Mouse (Mus musculus): ENCODE results near the gene Slc8a1. TPM values are rescaled to one million over a fixed set of nuclear protein-coding genes. Genes with fewer than 3 reads are reported as not detected.

The Slc8a1 gene
- polyA plus RNA-seq, 1 experiment from 2014 or later, result 144 TPM

- H3K4me3 ChIP-seq (ENCODE audit: control insufficient read depth in 1 of 2, insufficient read depth in 1 of 2, low read depth in 1 of 2, low read length in 2 of 2), result no peak overlapping the region
- H3K9ac ChIP-seq (ENCODE audit: low read length), result no peak overlapping the region
- H3K27me3 ChIP-seq (ENCODE audit: control insufficient read depth, insufficient read depth, low read length), result no peaks in the 10 kb centered on the region
- no peak overlapping the region for H3K4me2 ChIP-seq (ENCODE audit: low read length)
- H3K36me3 ChIP-seq (ENCODE audit: control insufficient read depth, insufficient read depth, low read length), result peaks cover 42% of the 10 kb centered on the region
- no peak for ATAC-seq (ENCODE audit: insufficient number of reproducible peaks, insufficient read depth, low FRiP score, low read depth)
- WGBS, result 68% methylated on average over 2 of the region's 2 CpGs
- no peaks in the 10 kb centered on the region for H3K9me3 ChIP-seq (ENCODE audit: control insufficient read depth, low read length)
- peaks cover 6 to 48% of the 10 kb centered on the region in 2 experiments for H3K4me1 ChIP-seq (ENCODE audit: control insufficient read depth in 2 of 2, insufficient read depth in 2 of 2, low read length in 2 of 2)
- H3K27ac ChIP-seq (replicated peaks in 1 of 2; ENCODE audit: control insufficient read depth in 1 of 2, insufficient read depth in 1 of 2, low read depth in 2 of 2, low read length in 2 of 2), result 0 out of 4 replicates have a peak overlapping the region, but pooled peaks of 1 of the 2 experiments have one; percentile 24
Observed at GRCm38 (mm10) chr17:81654548-81654947, 83.6 kb downstream of the Slc8a1 start.

GRCm38 (mm10) chr17:81652958-81653357, 85.2 kb downstream of the Slc8a1 start:
- 32% methylated on average over 1 of the region's 1 CpGs for WGBS
- Histone ChIP-seq H3K27ac (replicated peaks in 1 of 2; ENCODE audit: control insufficient read depth in 1 of 2, insufficient read depth in 1 of 2, low read depth in 2 of 2, low read length in 2 of 2) (no peak overlapping the region), H3K9ac (ENCODE audit: low read length) (no peak overlapping the region), H3K4me3 (ENCODE audit: control insufficient read depth in 1 of 2, insufficient read depth in 1 of 2, low read depth in 1 of 2, low read length in 2 of 2) (no peak overlapping the region), H3K27me3 (ENCODE audit: control insufficient read depth, insufficient read depth, low read length) (no peaks in the 10 kb centered on the region), H3K4me2 (ENCODE audit: low read length) (no peak overlapping the region), H3K36me3 (ENCODE audit: control insufficient read depth, insufficient read depth, low read length) (peaks cover 57% of the 10 kb centered on the region), H3K4me1 (ENCODE audit: control insufficient read depth in 2 of 2, insufficient read depth in 2 of 2, low read length in 2 of 2) (peaks cover 6 to 48% of the 10 kb centered on the region in 2 experiments), H3K9me3 (ENCODE audit: control insufficient read depth, low read length) (no peaks in the 10 kb centered on the region)
- ATAC-seq (ENCODE audit: insufficient number of reproducible peaks, insufficient read depth, low FRiP score, low read depth), result no peak

DNA sequence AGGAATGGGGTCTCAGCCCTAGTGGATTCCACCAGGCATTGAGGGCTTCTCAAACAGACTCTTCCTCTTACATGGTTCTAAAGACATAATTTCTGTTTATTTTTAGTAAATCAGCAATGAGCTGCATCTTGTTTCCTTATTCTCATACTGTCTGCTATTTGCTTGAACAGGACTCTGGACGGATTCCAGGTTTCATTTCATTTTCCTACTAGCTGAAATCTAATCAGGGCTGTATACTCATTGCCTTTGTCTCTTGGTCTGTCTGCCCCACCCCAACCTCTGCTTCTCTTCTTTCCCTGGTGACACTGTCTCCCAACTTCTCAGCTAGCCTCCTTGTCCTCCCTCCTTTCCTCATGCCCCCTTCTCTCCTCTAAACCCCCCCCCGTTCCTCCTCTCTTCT, 101.4 kb downstream of the Slc8a1 start:
- peaks cover 39% of the 10 kb centered on the region for H3K36me3 ChIP-seq (ENCODE audit: control insufficient read depth, insufficient read depth, low read length)
- no peak overlapping the region for H3K4me3 ChIP-seq (ENCODE audit: control insufficient read depth in 1 of 2, insufficient read depth in 1 of 2, low read depth in 1 of 2, low read length in 2 of 2)
- H3K4me2 ChIP-seq (ENCODE audit: low read length), result no peak overlapping the region
- 54% methylated on average over 2 of the region's 2 CpGs for WGBS
- peaks cover 9 to 37% of the 10 kb centered on the region in 2 experiments for H3K4me1 ChIP-seq (ENCODE audit: control insufficient read depth in 2 of 2, insufficient read depth in 2 of 2, low read length in 2 of 2)
- H3K9me3 ChIP-seq (ENCODE audit: control insufficient read depth, low read length), result no peaks in the 10 kb centered on the region
- no peak overlapping the region for H3K27ac ChIP-seq (replicated peaks in 1 of 2; ENCODE audit: control insufficient read depth in 1 of 2, insufficient read depth in 1 of 2, low read depth in 2 of 2, low read length in 2 of 2)
- no peaks in the 10 kb centered on the region for H3K27me3 ChIP-seq (ENCODE audit: control insufficient read depth, insufficient read depth, low read length)
- no peak overlapping the region for H3K9ac ChIP-seq (ENCODE audit: low read length)
- ATAC-seq (ENCODE audit: insufficient number of reproducible peaks, insufficient read depth, low FRiP score, low read depth), result no peak

- WGBS, result 52% methylated on average over 2 of the region's 2 CpGs
- Histone ChIP-seq H3K27me3 (ENCODE audit: control insufficient read depth, insufficient read depth, low read length) (no peaks in the 10 kb centered on the region), H3K27ac (replicated peaks in 1 of 2; ENCODE audit: control insufficient read depth in 1 of 2, insufficient read depth in 1 of 2, low read depth in 2 of 2, low read length in 2 of 2) (no peak overlapping the region), H3K9ac (ENCODE audit: low read length) (no peak overlapping the region), H3K4me2 (ENCODE audit: low read length) (no peak overlapping the region), H3K36me3 (ENCODE audit: control insufficient read depth, insufficient read depth, low read length) (peaks cover 19% of the 10 kb centered on the region; the same call in 1 of the 2 replicates), H3K4me1 (ENCODE audit: control insufficient read depth in 2 of 2, insufficient read depth in 2 of 2, low read length in 2 of 2) (peaks cover 3 to 7% of the 10 kb centered on the region in 2 experiments; a peak in 2 of 4 replicates), H3K4me3 (ENCODE audit: control insufficient read depth in 1 of 2, insufficient read depth in 1 of 2, low read depth in 1 of 2, low read length in 2 of 2) (no peak overlapping the region), H3K9me3 (ENCODE audit: control insufficient read depth, low read length) (no peaks in the 10 kb centered on the region)
- ATAC-seq (ENCODE audit: insufficient number of reproducible peaks, insufficient read depth, low FRiP score, low read depth), result no peak
Observed at GRCm38 (mm10) chr17:81630471-81630870, 107.7 kb downstream of the Slc8a1 start.

DNA sequence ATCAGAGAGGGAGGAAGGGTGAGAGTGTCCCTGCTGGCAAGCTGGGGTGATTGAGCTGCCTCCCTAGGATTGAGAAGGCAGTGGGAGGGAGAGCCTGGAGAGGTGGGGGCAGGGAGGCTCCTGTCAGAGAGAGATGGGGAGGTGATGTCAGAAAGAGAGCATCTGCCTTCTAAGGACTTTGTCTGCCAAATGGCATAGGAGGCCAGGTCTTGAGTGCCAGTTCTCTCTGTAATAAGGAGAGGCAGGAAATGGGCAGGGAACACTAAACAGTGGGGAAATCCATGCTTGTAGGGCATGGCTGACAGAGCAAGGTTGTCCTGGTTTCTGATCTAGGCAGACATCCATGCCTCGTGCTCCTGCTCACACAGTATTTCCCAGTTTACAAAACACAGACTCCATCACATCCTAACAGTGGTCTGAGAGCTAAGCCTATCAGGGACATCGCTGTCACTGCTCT, 117.0 kb downstream of the Slc8a1 start:
- no peak overlapping the region for H3K4me3 ChIP-seq (ENCODE audit: control insufficient read depth in 1 of 2, insufficient read depth in 1 of 2, low read depth in 1 of 2, low read length in 2 of 2)
- no peak overlapping the region for H3K9ac ChIP-seq (ENCODE audit: low read length)
- H3K9me3 ChIP-seq (ENCODE audit: control insufficient read depth, low read length), result no peaks in the 10 kb centered on the region; the same call in 1 of the 2 replicates
- H3K27me3 ChIP-seq (ENCODE audit: control insufficient read depth, insufficient read depth, low read length), result no peaks in the 10 kb centered on the region
- WGBS, result 58% methylated on average over 2 of the region's 2 CpGs
- H3K36me3 ChIP-seq (ENCODE audit: control insufficient read depth, insufficient read depth, low read length), result peaks cover 16% of the 10 kb centered on the region
- H3K4me2 ChIP-seq (ENCODE audit: low read length), result no peak overlapping the region
- no peak for ATAC-seq (ENCODE audit: insufficient number of reproducible peaks, insufficient read depth, low FRiP score, low read depth)
- peaks cover 0 to 38% of the 10 kb centered on the region in 2 experiments for H3K4me1 ChIP-seq (ENCODE audit: control insufficient read depth in 2 of 2, insufficient read depth in 2 of 2, low read length in 2 of 2)
- H3K27ac ChIP-seq (replicated peaks in 1 of 2; ENCODE audit: control insufficient read depth in 1 of 2, insufficient read depth in 1 of 2, low read depth in 2 of 2, low read length in 2 of 2), result no peak overlapping the region

DNA sequence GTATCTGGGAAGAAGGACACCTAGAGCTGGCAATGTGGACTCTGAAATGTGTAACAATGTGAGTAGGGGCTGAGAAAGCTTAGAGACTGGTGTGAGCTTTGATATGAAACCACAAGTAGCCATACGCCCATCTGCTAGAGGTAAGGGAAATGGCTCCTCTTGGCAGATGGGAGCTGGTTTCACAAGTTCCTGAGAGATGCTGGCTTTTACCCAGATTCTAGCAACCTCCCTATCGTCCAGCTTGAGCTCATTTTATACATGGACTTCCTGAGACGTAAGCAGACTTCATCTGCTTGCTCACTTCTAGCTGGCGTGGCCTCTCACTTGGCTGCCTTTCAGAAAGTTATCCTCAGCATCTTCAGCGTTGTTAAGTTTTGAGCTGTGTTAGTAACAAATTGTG, 119.7 kb downstream of the Slc8a1 start:
- 45% methylated on average over 5 of the region's 5 CpGs for WGBS
- Histone ChIP-seq H3K4me2 (ENCODE audit: low read length) (no peak overlapping the region), H3K4me1 (ENCODE audit: control insufficient read depth in 2 of 2, insufficient read depth in 2 of 2, low read length in 2 of 2) (peaks cover 0 to 28% of the 10 kb centered on the region in 2 experiments; a peak in 2 of 4 replicates), H3K27me3 (ENCODE audit: control insufficient read depth, insufficient read depth, low read length) (no peaks in the 10 kb centered on the region), H3K9ac (ENCODE audit: low read length) (no peak overlapping the region), H3K9me3 (ENCODE audit: control insufficient read depth, low read length) (no peaks in the 10 kb centered on the region; the same call in 1 of the 2 replicates), H3K4me3 (ENCODE audit: control insufficient read depth in 1 of 2, insufficient read depth in 1 of 2, low read depth in 1 of 2, low read length in 2 of 2) (no peak overlapping the region), H3K36me3 (ENCODE audit: control insufficient read depth, insufficient read depth, low read length) (peaks cover 6% of the 10 kb centered on the region), H3K27ac (replicated peaks in 1 of 2; ENCODE audit: control insufficient read depth in 1 of 2, insufficient read depth in 1 of 2, low read depth in 2 of 2, low read length in 2 of 2) (0 out of 4 replicates have a peak overlapping the region, but pooled peaks of 1 of the 2 experiments have one; percentile 35)
- ATAC-seq (ENCODE audit: insufficient number of reproducible peaks, insufficient read depth, low FRiP score, low read depth), result no peak

DNA sequence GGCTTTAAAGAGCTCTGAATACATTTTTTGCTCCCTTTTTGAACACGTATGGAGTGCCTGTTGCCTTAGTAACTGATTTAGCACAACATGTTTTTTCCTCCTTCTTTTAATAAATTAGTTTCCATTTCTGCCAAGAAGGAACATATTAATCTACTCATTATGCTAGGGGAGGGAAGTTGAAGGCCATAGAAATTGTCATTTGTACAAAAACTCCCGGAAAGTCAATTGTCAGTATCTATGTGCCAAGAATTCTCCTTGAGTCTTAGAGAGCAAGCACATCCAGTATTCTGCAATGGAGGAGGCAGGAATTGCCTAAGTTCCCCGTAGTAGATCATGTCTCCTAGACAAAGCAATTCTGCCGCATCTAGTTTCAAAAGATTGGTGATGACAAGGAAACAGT, 121.9 kb downstream of the Slc8a1 start:
- Histone ChIP-seq H3K9me3 (ENCODE audit: control insufficient read depth, low read length) (no peaks in the 10 kb centered on the region; the same call in 1 of the 2 replicates), H3K9ac (ENCODE audit: low read length) (no peak overlapping the region), H3K27me3 (ENCODE audit: control insufficient read depth, insufficient read depth, low read length) (no peaks in the 10 kb centered on the region), H3K4me2 (ENCODE audit: low read length) (no peak overlapping the region), H3K27ac (replicated peaks in 1 of 2; ENCODE audit: control insufficient read depth in 1 of 2, insufficient read depth in 1 of 2, low read depth in 2 of 2, low read length in 2 of 2) (no peak overlapping the region), H3K36me3 (ENCODE audit: control insufficient read depth, insufficient read depth, low read length) (peaks cover 6% of the 10 kb centered on the region), H3K4me3 (ENCODE audit: control insufficient read depth in 1 of 2, insufficient read depth in 1 of 2, low read depth in 1 of 2, low read length in 2 of 2) (no peak overlapping the region), H3K4me1 (ENCODE audit: control insufficient read depth in 2 of 2, insufficient read depth in 2 of 2, low read length in 2 of 2) (peaks cover 0 to 14% of the 10 kb centered on the region in 2 experiments; a peak in 2 of 4 replicates)
- WGBS, result 72% methylated on average over 4 of the region's 4 CpGs
- no peak for ATAC-seq (ENCODE audit: insufficient number of reproducible peaks, insufficient read depth, low FRiP score, low read depth)

DNA sequence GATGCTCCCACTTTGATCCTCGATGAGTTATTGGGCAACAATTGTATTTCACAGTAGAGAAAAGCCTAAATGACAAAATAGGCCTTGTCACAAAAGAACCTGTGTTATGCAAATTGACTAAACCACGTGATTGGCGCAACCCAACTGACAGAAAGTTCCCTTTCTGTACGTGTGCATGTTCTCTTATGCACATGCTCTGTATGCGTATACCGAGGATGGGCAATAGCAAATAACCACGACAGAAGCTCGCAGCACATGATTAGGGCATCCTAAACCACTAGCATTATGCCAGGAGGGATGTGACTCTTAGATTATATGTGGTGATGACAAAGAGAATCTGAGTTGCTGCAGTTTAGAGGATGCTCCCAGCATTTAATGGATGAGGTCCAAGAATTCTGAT, 122.8 kb downstream of the Slc8a1 start:
- WGBS, result 88% methylated on average over 8 of the region's 8 CpGs
- Histone ChIP-seq H3K9ac (ENCODE audit: low read length) (no peak overlapping the region), H3K4me3 (ENCODE audit: control insufficient read depth in 1 of 2, insufficient read depth in 1 of 2, low read depth in 1 of 2, low read length in 2 of 2) (no peak overlapping the region), H3K27ac (replicated peaks in 1 of 2; ENCODE audit: control insufficient read depth in 1 of 2, insufficient read depth in 1 of 2, low read depth in 2 of 2, low read length in 2 of 2) (no peak overlapping the region), H3K36me3 (ENCODE audit: control insufficient read depth, insufficient read depth, low read length) (peaks cover 6% of the 10 kb centered on the region), H3K27me3 (ENCODE audit: control insufficient read depth, insufficient read depth, low read length) (no peaks in the 10 kb centered on the region), H3K4me2 (ENCODE audit: low read length) (no peak overlapping the region), H3K9me3 (ENCODE audit: control insufficient read depth, low read length) (no peaks in the 10 kb centered on the region; the same call in 1 of the 2 replicates), H3K4me1 (ENCODE audit: control insufficient read depth in 2 of 2, insufficient read depth in 2 of 2, low read length in 2 of 2) (peaks cover 0 to 13% of the 10 kb centered on the region in 2 experiments; a peak in 2 of 4 replicates)
- no peak for ATAC-seq (ENCODE audit: insufficient number of reproducible peaks, insufficient read depth, low FRiP score, low read depth)

All from heart, embryonic 14.5 days (tissue).